ENCODE assay signal across 17 mouse cellular contexts in genomic region chr9:13603533-13604143, GRCm38 (mm10).
DNase-seq lines count a peak whose midpoint lies in the region; ATAC-seq and TF ChIP-seq lines count a peak whose summit lies in the region.
"Had no signal": no experiment of that assay in that cellular context is flagged by ENCODE, and none has a peak within 500 bp of the region (broad histone marks: within the 10 kb centered on the region; RNA-seq: fewer than 3 reads in every experiment).

No protein-coding gene starts in this region.

- H3K4me2 ChIP-seq in kidney, postnatal 0 days (ENCODE audit: low read length): no peak overlapping the region
- no peak overlapping the region for H3K4me2 ChIP-seq in forebrain, postnatal 0 days (ENCODE audit: low read depth)
- H3K4me2 ChIP-seq: hindbrain, embryonic 15.5 days; liver, embryonic 11.5 days; stomach, embryonic 15.5 days had no signal

- no peaks in the 10 kb centered on the region for H3K9me3 ChIP-seq in kidney, postnatal 0 days (replicated peaks; ENCODE audit: low read length)
- H3K9me3 ChIP-seq in forebrain, postnatal 0 days (ENCODE audit: low read length): no peaks in the 10 kb centered on the region
- H3K9me3 ChIP-seq: hindbrain, embryonic 15.5 days; megakaryocyte, embryonic 14.5 days; stomach, embryonic 15.5 days had no signal

- WGBS in cerebellum, adult 2 months: 44% methylated on average over 8 of the region's 8 CpGs
- 69% methylated on average over 8 of the region's 8 CpGs for WGBS in kidney, postnatal 0 days
- WGBS in forebrain, postnatal 0 days: 45% methylated on average over 8 of the region's 8 CpGs

- H3K27me3 ChIP-seq in cerebellum, adult 2 months (ENCODE audit: control insufficient read depth, insufficient read depth, low read length): no peaks in the 10 kb centered on the region
- H3K27me3 ChIP-seq in kidney, postnatal 0 days (ENCODE audit: insufficient read depth, low read length): no peaks in the 10 kb centered on the region
- H3K27me3 ChIP-seq in forebrain, postnatal 0 days (ENCODE audit: insufficient read depth, low read length): no peaks in the 10 kb centered on the region
- H3K27me3 ChIP-seq: hindbrain, embryonic 15.5 days; stomach, embryonic 15.5 days had no signal

- H3K9ac ChIP-seq in kidney, postnatal 0 days (ENCODE audit: low read depth, low read length): no peak overlapping the region
- no peak overlapping the region for H3K9ac ChIP-seq in forebrain, postnatal 0 days
- H3K9ac ChIP-seq: hindbrain, embryonic 15.5 days; stomach, embryonic 15.5 days had no signal

- DNase-seq in cerebellum, postnatal 14 days: peak; percentile 20 to 46
- no peak for DNase-seq in cerebellum, adult 2 months
- DNase-seq in kidney, postnatal 0 days (ENCODE audit: low spot score): peak; percentile 23
- DNase-seq in kidney, adult 8-10 months: no peak
- DNase-seq in NIH3T3 (ENCODE audit: low read depth): peak; percentile 43
- DNase-seq in forebrain, postnatal 0 days: no peak
- no peak for DNase-seq in thymus, adult 18-20 months
- no peak for DNase-seq in spleen, postnatal 10 days (ENCODE audit: low spot score in 2 of 2)
- DNase-seq: adrenal gland, postnatal 10 days; gastrocnemius, postnatal 25 days; right cerebral cortex, postnatal 25 days; thymus, postnatal 14 days had no signal

- no peak for TF ChIP-seq POLR2A in cerebellum, adult 2 months (IDR thresholded peaks at IDR 0.05; ENCODE audit: borderline replicate concordance, insufficient read depth, low read length)

- no peaks in the 10 kb centered on the region for H3K36me3 ChIP-seq in kidney, postnatal 0 days (ENCODE audit: insufficient read depth, low read length)
- H3K36me3 ChIP-seq in forebrain, postnatal 0 days (ENCODE audit: insufficient read depth): no peaks in the 10 kb centered on the region
- H3K36me3 ChIP-seq: hindbrain, embryonic 15.5 days; stomach, embryonic 15.5 days had no signal

- H3K4me1 ChIP-seq in cerebellum, adult 2 months (ENCODE audit: control insufficient read depth, insufficient read depth, low read length): peaks cover 18% of the 10 kb centered on the region
- no peaks in the 10 kb centered on the region for H3K4me1 ChIP-seq in kidney, postnatal 0 days (replicated peaks; ENCODE audit: insufficient read depth, low read length)
- no peaks in the 10 kb centered on the region for H3K4me1 ChIP-seq in forebrain, postnatal 0 days (ENCODE audit: insufficient read depth)
- H3K4me1 ChIP-seq: hindbrain, embryonic 15.5 days; stomach, embryonic 15.5 days had no signal

- H3K27ac ChIP-seq in cerebellum, adult 2 months (ENCODE audit: insufficient read depth, low read length): no peak overlapping the region
- H3K27ac ChIP-seq in kidney, postnatal 0 days: no peak overlapping the region
- no peak overlapping the region for H3K27ac ChIP-seq in forebrain, postnatal 0 days (ENCODE audit: low read depth, low read length)
- H3K27ac ChIP-seq: hindbrain, embryonic 15.5 days; stomach, embryonic 15.5 days had no signal

- TF ChIP-seq CTCF in cerebellum, adult 2 months (IDR thresholded peaks at IDR 0.05; ENCODE audit: borderline replicate concordance, insufficient read depth, low read depth, low read length): no peak
- no peak for TF ChIP-seq CTCF in kidney, postnatal 0 days (IDR thresholded peaks at IDR 0.05; ENCODE audit: low read depth)
- TF ChIP-seq CTCF in forebrain, postnatal 0 days (IDR thresholded peaks at IDR 0.05; ENCODE audit: low read depth): no peak

- no peak for ATAC-seq in kidney, postnatal 0 days (replicated peaks; ENCODE audit: low FRiP score, low read depth)
- peak; percentile 36; the same call in 1 of the 2 replicates for ATAC-seq in forebrain, postnatal 0 days

- H3K4me3 ChIP-seq in cerebellum, adult 2 months (replicated peaks; ENCODE audit: insufficient read depth, low read depth, low read length): no peak overlapping the region
- no peak overlapping the region for H3K4me3 ChIP-seq in kidney, postnatal 0 days (replicated peaks; ENCODE audit: low read depth, low read length)
- H3K4me3 ChIP-seq in forebrain, postnatal 0 days (ENCODE audit: low read depth, low read length): no peak overlapping the region
- H3K4me3 ChIP-seq: erythroblast, embryonic 14.5 days; hindbrain, embryonic 15.5 days; megakaryocyte, embryonic 14.5 days; stomach, embryonic 15.5 days had no signal

Comparison
In these comparisons a context has a peak if more than half of its experiments do, and no peak if none do; other contexts are left out.
1. DNase-seq: peak in cerebellum, postnatal 14 days (2 of 2), kidney, postnatal 0 days (single experiment) and NIH3T3 (single experiment); none in cerebellum, adult 2 months (0 of 2), kidney, adult 8-10 months (0 of 2), forebrain, postnatal 0 days (single experiment), thymus, adult 18-20 months (0 of 2) and spleen, postnatal 10 days (0 of 2).